Mouse (Mus musculus) embryonic stem cell, embryonic (primary cell): ENCODE measurements at regions not wholly inside any gene's neighbourhood (a gene's known extent, or its start where the extent isn't known, plus 50 kb on each side); places are given as distances from the start of the nearest gene placed in this dataset.
"Not testable (repeated sequence)": the region's sequence is repeated elsewhere in the genome, so short reads cannot be mapped to it uniquely, and the experiment has no call there.

Experiments
- CTCF ChIA-PET, 4 experiments: fragments of 300-600 bp in 2 of 4; fragments of 350-600 bp in 2 of 4; sonication (Branson Sonifier 250); formaldehyde crosslinking; loops; one replicate each; lab custom pipeline; 2022; ENCODE audit warnings: inconsistent platforms in 2 of 4; lab: Charles Lee
- POLR2A ChIA-PET, 4 experiments: fragments of 300-600 bp in 2 of 4; fragments of 350-600 bp in 2 of 4; sonication (Branson Sonifier 250); formaldehyde crosslinking; loops; one replicate each; lab custom pipeline; 2022; ENCODE audit warnings: antibody characterized with exemption in 4 of 4, inconsistent platforms in 1 of 4; lab: Charles Lee

DNA sequence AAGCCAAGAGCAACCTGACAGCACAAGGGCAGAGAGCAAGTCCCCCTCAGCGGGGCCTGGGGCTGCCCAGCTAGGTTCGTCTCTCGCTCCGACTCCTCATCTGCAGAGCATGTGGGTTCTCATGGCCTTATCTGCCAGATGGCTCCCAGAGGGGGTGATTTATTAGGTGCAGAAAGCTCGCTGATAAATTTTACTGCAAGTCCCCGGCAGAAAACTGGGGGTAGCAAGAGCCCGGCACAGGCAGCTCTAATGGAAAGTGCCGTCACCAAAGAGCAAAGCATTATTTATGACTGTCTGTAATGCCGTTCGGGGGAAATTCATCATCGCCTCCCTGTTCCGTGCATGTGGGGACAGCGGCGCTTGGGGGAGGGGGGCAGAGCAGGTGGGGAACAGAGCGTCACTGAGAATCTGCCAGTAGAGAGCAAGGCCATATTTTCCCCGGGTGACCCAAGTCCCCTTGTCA, 206.7 kb upstream of the Zfp703 start:
- CTCF ChIA-PET = interaction anchor here in 1 of 4 experiments (0.7 kb wide), 1 partner anchor 193 kb away, joined by 8 read pairs; no protein-coding TSS in a partner anchor
- POLR2A ChIA-PET = interaction anchor here in 1 of 4 experiments (0.6 kb wide), 1 partner anchor 28 kb away, joined by 4 read pairs; no protein-coding TSS in a partner anchor

DNA sequence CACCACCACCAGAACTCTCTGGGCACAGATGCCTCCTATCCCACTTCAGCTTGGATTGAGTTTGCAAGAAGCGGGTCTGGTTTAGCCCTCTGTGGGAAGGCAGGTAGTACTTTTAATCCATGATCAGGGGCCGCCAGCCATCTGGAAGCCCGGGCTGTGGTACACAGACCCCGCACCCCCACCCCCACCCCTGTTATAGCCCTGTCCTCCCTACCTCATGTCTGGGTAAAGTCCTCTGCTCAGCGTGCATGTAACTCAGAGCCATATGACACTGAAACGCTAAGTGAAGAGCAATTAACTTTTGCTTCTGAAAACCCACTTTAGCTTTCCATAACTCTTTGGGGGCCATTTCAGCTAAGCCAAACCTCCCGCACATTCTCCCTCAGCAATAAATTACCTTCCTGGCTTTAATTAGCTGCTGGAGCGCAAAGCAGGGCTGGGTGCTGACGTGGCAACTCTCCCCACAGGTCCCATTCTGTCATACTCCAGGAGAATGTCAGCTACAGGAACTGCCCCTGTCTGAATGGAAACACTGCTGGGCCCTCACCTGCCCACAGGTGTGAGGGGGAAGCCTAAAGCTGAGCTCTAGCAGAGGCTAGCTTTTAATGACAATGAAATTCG, 198.1 kb upstream of the Zfp703 start:
- POLR2A ChIA-PET = interaction anchor here in 1 of 4 experiments (0.8 kb wide), 1 partner anchor 23 kb away, joined by 3 read pairs; no protein-coding TSS in a partner anchor
- CTCF ChIA-PET = no interaction called here

DNA sequence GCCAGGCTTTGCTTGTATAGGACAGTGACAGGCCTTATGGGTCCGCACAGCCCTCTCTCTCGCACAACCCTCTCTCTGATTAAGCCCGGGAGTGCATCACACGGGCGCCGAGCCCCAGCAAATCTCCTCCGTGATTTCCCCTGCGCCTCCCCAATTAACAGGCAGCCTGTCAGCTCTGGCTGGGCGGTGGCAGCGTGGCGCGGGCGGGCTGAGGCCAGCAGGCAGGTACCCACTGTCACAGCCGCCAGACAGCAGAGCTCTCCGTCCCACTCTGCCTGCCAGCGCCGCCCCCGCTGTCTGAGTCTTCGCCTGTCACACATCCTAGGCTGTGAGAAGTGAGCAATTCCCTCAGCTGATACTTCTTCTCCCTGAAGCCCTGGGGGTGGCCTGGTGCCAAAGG, 196.6 kb upstream of the Zfp703 start:
- CTCF ChIA-PET = no interaction called here
- POLR2A ChIA-PET = no interaction called here

DNA sequence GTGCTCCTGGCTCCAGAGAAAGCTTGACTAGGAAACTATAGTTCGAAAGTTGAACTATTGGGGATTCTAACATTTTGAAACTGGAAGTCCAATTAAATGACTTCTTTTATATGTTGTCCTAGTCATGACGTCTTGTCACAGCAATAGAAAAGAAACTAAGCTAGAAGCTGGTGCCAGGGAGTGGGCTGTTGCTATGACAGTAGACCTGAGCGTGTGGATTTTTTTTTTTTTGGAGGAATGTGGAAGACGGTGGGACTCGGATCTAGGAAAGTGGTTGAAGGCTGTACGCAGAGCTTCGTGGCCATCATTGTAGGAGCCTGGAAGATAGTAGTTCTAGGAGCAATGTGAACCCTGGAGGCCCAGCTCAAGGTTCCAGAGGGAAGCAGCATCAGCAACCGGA, 194.2 kb upstream of the Zfp703 start:
- POLR2A ChIA-PET, CTCF ChIA-PET: not testable (repeated sequence)

DNA sequence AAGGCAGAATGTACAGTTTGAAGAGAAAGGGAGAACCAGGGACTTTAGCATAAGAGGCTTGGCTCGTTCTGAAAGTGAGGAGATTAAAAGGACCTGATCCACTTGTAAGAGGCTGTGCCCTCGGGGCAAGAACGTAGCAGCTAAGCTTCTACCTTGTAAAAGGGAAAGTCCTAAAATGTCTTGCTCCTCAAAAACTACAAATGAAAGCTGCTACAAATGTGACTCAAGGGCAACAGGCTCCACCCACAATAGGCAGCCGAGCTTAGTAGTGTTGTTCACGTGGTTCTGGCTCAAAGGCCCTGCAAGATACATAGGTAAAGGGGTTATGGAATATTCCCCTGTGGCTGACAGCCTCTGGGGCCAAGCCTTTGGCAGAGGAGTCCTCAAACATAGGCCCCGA, 192.7 kb upstream of the Zfp703 start:
- CTCF ChIA-PET = no interaction called here
- POLR2A ChIA-PET = no interaction called here

DNA sequence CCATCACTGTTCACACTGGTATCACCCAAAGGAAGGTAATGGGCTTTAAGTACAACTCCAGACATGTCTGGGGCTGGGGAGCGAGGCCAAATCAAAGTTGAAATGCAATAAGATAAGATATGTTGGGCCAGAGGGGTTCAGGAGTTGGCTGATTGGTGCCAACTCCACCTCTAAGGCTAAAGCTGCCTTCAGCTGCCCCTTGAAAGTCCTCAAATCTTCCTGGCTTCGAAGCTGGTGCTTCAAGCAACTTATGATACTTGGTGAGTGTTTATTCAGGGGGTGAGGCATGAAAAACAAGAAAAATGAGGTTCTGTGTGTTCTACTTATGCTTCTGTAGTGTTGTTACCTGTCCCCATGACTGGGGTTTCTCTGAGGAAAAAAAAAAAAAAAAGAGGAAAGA, 185.3 kb upstream of the Zfp703 start:
- CTCF ChIA-PET = interaction anchor here in 1 of 4 experiments (0.5 kb wide), 1 partner anchor 476 kb away, joined by 4 read pairs; no protein-coding TSS in a partner anchor
- POLR2A ChIA-PET = no interaction called here

DNA sequence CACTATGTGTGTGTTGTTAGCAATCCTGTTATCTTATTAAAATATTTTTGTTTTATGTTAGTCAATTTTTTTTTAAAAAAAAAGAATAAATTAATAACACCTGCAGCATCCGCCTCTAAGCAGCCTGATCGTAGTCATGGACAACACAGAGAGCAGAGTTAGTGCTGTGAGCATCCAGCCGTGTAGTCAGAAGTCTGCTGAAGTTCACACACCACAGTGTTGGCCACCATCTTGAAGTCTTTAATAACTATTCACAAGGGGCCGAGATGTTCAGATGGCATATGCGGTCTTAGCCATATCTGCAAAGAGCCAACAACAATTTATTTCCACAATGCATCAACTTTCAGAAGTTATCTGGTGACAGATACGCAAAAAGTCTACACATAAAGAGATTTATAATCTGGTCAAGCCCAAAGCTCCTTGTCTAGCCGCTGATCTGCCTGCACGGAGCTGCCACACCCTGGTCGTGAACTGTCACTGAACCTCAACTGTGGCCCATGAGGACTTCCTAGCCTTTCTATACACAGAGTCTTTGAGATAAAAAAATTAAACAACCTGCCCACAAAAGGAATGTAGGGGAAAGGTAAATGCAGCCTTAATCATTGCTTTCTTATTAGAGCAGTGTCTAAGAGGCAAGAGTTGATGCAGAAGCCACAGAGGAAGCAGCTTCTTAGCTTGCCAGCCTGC, 183.4 kb upstream of the Zfp703 start:
- CTCF ChIA-PET = interaction anchor here in 1 of 4 experiments (0.6 kb wide), 1 partner anchor 8 kb away, joined by 3 read pairs; no protein-coding TSS in a partner anchor
- POLR2A ChIA-PET = no interaction called here

DNA sequence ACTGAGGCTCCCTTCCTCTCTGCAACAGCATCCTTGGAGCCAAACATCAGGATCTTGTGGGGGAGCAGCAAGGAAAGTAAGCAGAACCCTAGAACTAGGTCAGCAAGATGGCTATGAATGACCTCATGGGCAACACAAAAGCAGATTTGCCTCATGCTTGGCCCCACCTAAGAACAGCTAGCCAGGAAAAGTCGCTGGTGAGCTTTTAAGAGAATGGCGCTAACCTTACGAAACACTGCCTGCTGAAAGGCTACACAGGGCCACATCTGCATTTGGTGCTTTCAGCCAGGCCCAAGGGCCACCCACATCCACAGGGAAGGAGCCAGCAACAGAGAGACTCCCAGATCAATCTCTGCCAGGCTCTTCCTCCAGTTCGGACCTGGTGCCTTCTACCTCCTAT, 182.7 kb upstream of the Zfp703 start:
- ChIA-PET CTCF (interaction anchor here in 1 of 4 experiments (0.7 kb wide), 1 partner anchor 96 kb away, joined by 6 read pairs; no protein-coding TSS in a partner anchor), POLR2A (interaction anchor here in 1 of 4 experiments (0.6 kb wide), 1 partner anchor 381 kb away, joined by 5 read pairs; no protein-coding TSS in a partner anchor)

DNA sequence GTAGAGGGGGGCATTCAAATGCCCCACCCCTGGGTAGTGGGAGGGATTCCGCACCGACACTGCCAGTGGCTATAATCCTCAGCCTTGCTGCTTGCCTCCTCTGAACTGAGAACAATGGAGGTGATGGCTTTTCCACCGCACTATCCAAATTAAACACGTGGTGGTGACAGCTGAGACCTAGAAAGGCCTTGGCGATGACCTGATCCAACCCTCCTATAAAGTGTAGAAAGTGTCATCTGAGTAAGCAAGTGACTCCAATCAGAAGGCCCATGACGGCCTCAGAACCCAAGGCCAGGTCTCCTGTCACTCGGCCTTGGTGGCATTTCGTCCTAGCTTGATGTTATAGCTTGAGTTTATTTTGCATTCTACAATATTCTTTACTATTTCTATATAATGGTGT, 181.5 kb upstream of the Zfp703 start:
- POLR2A ChIA-PET = no interaction called here

DNA sequence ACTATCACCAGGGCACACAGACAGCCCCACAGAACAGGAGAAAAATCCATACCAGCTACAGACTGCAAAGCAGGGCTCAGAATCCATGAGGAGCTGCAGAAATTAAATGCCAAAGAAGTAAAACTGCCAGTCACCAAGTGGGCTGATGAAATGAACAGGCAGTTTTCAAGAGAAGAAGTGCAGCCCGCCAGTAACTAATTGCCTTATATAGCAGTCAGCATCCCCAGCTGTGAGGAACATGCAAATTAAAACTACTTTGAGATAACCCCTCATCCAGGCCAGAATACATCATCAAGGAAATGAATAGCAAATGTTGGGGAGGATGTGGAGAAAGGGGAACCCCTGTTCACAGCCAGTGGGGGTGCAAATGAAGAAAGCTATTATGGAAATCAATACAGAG, 177.3 kb upstream of the Zfp703 start:
- ChIA-PET POLR2A (no interaction called here), CTCF (no interaction called here)

More for the DNA sequence above, 181.5 kb upstream of the Zfp703 start:
- CTCF ChIA-PET = interaction anchor here in 1 of 4 experiments (0.7 kb wide), 1 partner anchor 481 kb away, joined by 5 read pairs; no protein-coding TSS in a partner anchor

DNA sequence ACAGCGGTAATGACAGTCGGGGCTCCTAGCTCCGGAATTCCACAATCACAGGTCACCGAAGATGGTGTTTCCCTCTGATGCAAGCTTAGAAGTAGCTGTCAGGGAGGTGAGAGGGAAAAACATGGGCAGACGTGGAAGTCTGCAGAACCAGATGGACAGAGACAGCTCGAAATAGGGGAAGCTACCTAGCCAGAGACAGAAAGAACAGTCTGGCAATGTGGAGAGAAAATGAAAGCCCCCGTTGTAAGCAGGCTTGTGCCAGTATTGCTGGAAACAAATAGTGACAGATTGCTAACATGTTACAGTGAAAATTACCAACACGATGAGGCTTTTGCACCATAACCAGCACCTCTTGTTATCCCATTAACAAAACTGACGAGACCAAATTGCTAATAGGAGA, 173.0 kb upstream of the Zfp703 start:
- ChIA-PET CTCF (no interaction called here), POLR2A (no interaction called here)

DNA sequence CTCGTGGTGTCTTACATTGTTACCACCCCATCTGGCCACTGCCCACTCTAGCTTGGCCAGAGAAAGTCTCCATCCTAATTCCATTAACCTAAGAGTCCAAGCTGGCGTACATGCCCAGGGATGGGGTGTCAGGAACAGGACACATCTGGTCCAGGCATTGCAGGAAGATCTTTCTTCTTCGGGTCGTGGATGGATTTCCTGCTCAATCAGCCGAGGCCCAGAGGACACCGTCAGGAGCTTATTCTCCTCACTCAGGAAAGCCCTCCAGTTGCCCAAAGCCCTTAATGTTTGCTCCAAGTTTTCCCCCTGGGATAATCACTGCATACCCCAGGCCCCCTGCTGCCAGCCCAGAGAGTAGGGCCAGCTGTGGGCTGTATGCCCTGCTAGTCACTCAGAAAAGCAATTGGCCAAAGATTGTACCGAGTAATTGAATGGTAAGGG, 172.2 kb upstream of the Zfp703 start:
- POLR2A ChIA-PET = no interaction called here
- CTCF ChIA-PET = no interaction called here

DNA sequence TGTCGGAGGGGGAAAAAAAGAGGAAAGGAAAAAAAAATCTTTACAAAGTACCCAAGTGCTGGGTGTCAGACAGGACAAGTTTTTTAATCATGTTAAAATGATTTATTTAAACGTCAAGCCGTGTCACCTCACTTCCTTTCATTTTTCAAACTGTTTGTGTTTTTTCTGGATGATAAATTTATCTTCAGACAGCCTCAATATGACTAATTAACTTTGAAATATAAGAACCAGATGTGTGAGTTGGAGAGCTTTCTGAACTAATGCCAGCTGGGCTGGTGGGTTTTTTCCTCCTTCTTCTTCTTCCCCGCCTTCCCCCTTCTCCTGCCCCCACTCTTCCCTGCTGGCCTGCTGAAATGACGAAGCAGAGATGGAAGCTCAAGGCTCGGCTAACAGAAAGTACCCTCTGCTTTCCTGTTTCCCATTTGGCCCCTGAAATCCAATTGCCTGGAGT, 171.7 kb upstream of the Zfp703 start:
- POLR2A ChIA-PET = no interaction called here
- CTCF ChIA-PET = no interaction called here

DNA sequence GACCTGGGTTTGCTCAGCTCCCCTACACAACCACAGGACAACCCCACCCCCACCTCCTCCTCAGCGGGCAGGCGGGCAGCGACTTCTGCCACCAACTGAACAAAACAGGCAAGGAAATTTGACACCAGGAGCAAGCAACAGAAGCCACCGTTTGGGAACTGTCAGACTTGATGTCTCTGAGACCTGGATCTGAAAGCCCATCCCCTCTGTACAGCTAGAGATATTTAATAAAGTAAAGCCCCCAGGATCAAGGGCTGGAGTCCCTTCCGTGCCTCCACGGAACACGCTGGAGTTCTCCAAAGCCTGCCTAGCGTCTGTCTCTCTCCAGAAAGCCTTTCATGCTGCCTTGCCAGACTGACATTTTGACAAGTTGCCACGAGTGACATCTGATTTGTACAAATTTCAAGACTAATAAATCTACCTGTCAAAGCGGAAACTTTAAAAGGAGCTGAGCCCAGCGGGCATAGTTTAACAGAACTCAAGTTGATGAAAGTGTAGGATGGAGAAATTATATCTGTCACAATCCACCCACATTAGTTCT, 168.9 kb upstream of the Zfp703 start:
- CTCF ChIA-PET = no interaction called here
- POLR2A ChIA-PET = no interaction called here

DNA sequence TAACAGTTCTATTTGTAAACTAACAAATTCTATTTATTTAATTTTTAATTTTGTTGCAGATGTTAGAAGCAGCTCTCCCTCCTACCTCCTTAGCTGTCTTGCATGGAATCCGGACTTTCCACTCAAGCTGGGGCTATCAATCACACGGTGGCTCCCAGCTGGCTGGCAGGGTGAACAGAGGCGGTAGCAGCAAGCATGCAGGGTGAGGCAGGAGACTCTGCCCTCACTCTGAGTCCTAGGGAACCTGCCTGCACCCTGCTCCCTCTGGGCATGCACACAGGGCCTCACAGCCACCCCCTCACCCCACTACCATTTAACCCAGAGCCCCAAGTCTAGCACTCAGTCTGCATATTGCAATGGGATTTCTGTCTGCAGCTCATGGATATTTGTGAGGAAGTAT, 168.4 kb upstream of the Zfp703 start:
- ChIA-PET CTCF (no interaction called here), POLR2A (no interaction called here)

DNA sequence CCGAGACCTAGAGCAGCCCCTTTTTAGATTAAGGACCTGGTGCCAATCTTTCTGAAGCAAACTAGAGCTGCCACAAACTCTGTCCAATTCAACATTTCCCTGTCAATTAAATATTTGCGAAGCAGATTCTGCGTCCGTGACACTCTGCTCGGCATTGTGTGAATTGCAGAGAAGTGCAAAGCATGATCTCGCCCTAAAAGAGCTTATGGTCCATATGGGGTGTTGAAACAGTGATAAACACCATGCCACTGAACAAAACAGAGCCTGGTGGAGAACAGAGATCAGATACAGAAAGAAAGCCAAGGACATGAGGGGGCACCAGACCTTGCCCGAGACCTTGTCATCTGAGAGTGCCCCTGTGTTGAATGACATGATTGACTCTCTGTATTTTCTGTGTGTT, 167.2 kb upstream of the Zfp703 start:
- ChIA-PET POLR2A (no interaction called here), CTCF (no interaction called here)

DNA sequence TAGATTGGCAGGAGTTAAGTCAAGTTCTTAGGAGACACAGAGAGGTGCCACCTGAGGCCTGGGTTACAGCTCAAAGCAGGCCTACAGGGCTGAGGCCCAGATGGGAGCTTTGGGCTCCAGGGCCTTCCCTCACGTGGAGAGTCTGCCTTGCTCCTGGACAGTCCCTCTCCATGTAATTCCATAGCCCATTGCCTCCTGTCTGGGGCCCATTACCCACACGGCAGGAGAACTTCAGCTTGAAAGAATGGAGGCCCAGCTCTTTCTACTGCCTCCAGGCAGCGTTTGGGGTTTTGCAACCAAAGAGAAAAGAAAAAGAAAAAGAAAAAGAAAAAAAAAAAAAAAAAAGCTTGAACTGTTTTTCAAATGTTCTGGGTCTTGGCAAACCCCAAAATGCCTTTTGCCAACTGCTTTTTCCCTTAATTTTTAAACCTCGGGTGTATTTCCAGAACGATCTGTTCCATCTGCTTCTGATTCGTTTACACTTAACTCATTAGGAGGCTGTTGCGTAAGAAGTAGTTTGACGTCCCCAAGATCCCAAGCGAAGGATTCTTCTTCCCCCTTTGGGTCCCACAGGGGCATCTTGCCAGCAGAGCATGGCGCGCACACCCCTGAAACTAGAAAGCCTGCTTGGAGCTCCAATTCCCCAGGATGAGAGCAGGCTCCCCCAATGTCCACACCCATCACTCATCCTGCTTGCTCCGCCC, 165.4 kb upstream of the Zfp703 start:
- POLR2A ChIA-PET = interaction anchor here (0.6 to 1.1 kb wide), 4 partner anchors 9 to 251 kb away, joined by 3 to 8 read pairs (median 4); no protein-coding TSS in a partner anchor
- CTCF ChIA-PET = interaction anchor here in 1 of 4 experiments (0.7 kb wide), 1 partner anchor 58 kb away, joined by 5 read pairs; no protein-coding TSS in a partner anchor

DNA sequence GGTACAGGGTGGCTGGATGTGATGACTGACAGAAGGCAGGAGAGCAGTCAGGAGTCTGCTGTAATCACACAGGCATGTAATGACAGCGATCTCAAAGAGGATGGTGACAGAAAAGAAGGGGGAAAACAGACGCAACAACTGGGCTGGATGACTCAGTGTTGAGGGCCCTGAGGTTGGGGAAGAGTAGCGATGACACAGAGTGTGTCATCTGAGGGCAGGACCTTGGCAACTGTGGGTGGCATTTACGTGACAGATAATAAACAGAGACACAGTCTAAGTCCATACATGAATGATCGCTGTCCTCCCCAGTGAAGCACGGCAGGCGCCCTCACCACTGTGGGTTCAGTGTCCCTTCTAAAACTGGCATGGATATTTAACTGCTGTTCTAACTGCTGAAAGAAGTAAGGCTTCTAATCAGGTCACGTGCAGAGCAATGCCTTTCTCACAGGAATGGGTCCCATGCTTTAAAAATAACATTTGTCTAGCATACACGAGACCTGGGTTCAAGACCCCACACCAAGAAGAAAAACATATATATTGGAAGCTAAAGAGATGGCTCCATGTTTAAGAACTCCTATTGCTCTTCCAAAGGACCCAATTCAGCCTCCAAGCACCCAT, 163.8 kb upstream of the Zfp703 start:
- ChIA-PET POLR2A (no interaction called here), CTCF (no interaction called here)
